ENCODE assay signal across 23 mouse cellular contexts in the genomic region with DNA sequence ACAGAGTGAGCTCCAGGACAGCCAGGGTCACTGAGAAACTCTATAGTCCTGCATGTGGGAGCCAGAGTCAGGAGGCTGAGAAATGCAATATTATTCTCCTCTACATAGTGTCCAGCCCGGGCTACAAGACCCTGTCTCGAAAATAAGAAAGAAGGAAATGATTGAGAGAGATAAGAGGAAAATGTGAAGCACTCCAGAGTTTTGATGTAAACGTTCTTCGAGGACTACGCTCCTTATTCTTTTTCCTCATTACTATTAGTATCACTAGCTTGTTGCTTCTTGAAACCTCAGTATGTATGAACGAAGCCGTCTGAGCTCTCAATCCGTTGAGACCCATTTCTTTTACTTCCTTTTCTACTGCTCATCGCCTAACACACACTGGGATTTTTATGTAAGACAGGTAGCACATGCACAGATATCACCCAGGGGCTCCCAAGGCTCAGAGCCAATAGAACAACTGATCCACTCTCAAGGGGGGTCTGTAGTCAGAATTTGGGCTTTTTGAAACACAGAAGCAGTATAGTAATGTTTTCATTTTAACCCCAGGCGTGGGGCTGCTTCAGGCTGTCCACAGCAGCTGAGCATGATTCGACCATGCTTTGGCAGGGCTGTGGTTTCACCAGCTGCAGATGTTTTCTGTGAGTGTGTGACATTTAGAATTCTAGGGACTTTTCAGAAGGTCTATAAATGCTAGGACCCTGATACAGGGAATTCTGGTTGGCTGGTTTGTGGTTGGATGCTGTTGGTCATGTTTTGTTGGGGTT. TPM values are rescaled to one million over a fixed set of nuclear protein-coding genes. Genes with fewer than 3 reads are reported as not detected.
"Had no signal": no experiment of that assay in that cellular context is flagged by ENCODE, and none has a peak within 500 bp of the region (broad histone marks: within the 10 kb centered on the region; RNA-seq: fewer than 3 reads in every experiment).

No protein-coding gene starts in this region.

- H3K9ac ChIP-seq: intestine, embryonic 15.5 days; kidney, embryonic 15.5 days; limb, embryonic 12.5 days; limb, embryonic 15.5 days; liver, embryonic 14.5 days; liver, postnatal 0 days; lung, embryonic 14.5 days had no signal

- H3K27ac ChIP-seq: intestine, embryonic 15.5 days; kidney, embryonic 15.5 days; limb, embryonic 12.5 days; limb, embryonic 15.5 days; liver, embryonic 14.5 days; macrophage; stomach, postnatal 0 days had no signal

- H3K4me3 ChIP-seq: intestine, embryonic 15.5 days; kidney, embryonic 15.5 days; limb, embryonic 12.5 days; limb, embryonic 15.5 days had no signal

- H3K9me3 ChIP-seq: intestine, embryonic 15.5 days; kidney, embryonic 15.5 days; limb, embryonic 12.5 days; limb, embryonic 15.5 days had no signal

- DNase-seq: kidney, adult 11 months; kidney, adult 8-10 months; kidney, postnatal 10 days; kidney, postnatal 4 days; left cerebral cortex, postnatal 4 days; liver, postnatal 0 days; lung, embryonic 14.5 days; midbrain, embryonic 14.5 days; thymus, postnatal 36 days had no signal

- H3K36me3 ChIP-seq: intestine, embryonic 15.5 days had no signal

- H3K27me3 ChIP-seq: intestine, embryonic 15.5 days; limb, embryonic 12.5 days; limb, embryonic 15.5 days had no signal

RNA-seq across cellular contexts. Expression of gene Il9r, which starts 2.0 kb away (rescaled TPM):
- total RNA-seq: layer of hippocampus, adult 18-20 months; layer of hippocampus, postnatal 14 days; left cerebral cortex, adult 8-10 months; left cerebral cortex, postnatal 14 days; left cerebral cortex, postnatal 4 days; megakaryocyte, adult 5-6 weeks; midbrain, postnatal 0 days had no signal
- polyA plus RNA-seq: kidney, embryonic 15.5 days; lung, embryonic 14.5 days; macrophage; midbrain, embryonic 14.5 days; midbrain, postnatal 0 days; neural tube, embryonic 14.5 days; stomach, postnatal 0 days had no signal

RNA-seq across cellular contexts. Expression of gene Rhbdf1, which starts 20.0 kb away (rescaled TPM):
- total RNA-seq: megakaryocyte, adult 5-6 weeks had no signal
